Mouse (Mus musculus) neural tube, embryonic 11.5 days (tissue): ENCODE measurements around the gene Ammecr1. TPM values are rescaled to one million over a fixed set of nuclear protein-coding genes. Genes with fewer than 3 reads are reported as not detected.

Source experiments
- ATAC-seq: fragments of 200-750 bp; cut with Nextera tagmentation; 2 replicates; pipeline ENCODE4 v1.8.0; 2017; ENCODE audit warnings: moderate number of reproducible peaks, mild to moderate bottlenecking, moderate TSS enrichment, moderate library complexity; ENCODE audit not compliant: insufficient read depth, low FRiP score, low TSS enrichment
- DNase-seq: peaks from one replicate; pipeline ENCODE4 v3.0.0-alpha.2; 2015; ENCODE audit warnings: low spot score
- H3K27ac ChIP-seq: fragments of 300-500 bp; sonication (generic); 2 replicates; pipeline ENCODE4 v1.5.1; 2014; ENCODE audit warnings: low read depth, mild to moderate bottlenecking, low read length
- H3K27me3 ChIP-seq: fragments of 300-500 bp; sonication (generic); 2 replicates; pipeline ENCODE4 v1.6.1; 2014; ENCODE audit warnings: mild to moderate bottlenecking, low read length, mixed read lengths; ENCODE audit not compliant: control insufficient read depth, insufficient read depth
- H3K36me3 ChIP-seq: fragments of 300-500 bp; sonication (generic); 2 replicates; pipeline ENCODE4 v1.6.1; 2014; ENCODE audit warnings: mild to moderate bottlenecking, low read length, moderate library complexity, mixed read lengths; ENCODE audit not compliant: control insufficient read depth, insufficient read depth
- H3K4me1 ChIP-seq: fragments of 300-500 bp; sonication (generic); 2 replicates; pipeline ENCODE4 v1.6.1; 2014; ENCODE audit warnings: low read length, mixed read lengths; ENCODE audit not compliant: control insufficient read depth, insufficient read depth
- H3K4me2 ChIP-seq: fragments of 300-500 bp; sonication (generic); 2 replicates; pipeline ENCODE4 v1.6.1; 2014; ENCODE audit warnings: low read depth, mild to moderate bottlenecking, moderate library complexity
- H3K4me3 ChIP-seq: fragments of 300-500 bp; sonication (generic); 2 replicates; pipeline ENCODE4 v1.5.1; 2014; ENCODE audit warnings: low read depth, low read length
- H3K9ac ChIP-seq: fragments of 300-500 bp; sonication (generic); 2 replicates; pipeline ENCODE4 v1.6.1; 2014; ENCODE audit warnings: mild to moderate bottlenecking, low read length
- H3K9me3 ChIP-seq: fragments of 300-500 bp; sonication (generic); 2 replicates; pipeline ENCODE4 v1.6.1; 2016; ENCODE audit warnings: low read length; ENCODE audit not compliant: control insufficient read depth
- WGBS: fragments of 180-500 bp; shearing (Covaris S2); extraction: QIAGEN DNeasy Blood & Tissue Kit; methylation state at CpG from one replicate; pipeline ENCODE4 v1.1.7; 2014; 5-methylcytosine and 5-hydroxymethylcytosine counted together
- polyA plus RNA-seq: library from polyadenylated mRNA; unstranded; fragments of >200 nt; fragmentation: Nextera tagmentation; extraction: Ambion mirVana; gene quantifications from 2 replicates; pipeline ENCODE4 v1.2.1, GENCODE M21; 2014

Gene Ammecr1
- polyA plus RNA-seq, 1 experiment from 2014 or later: 12.0 TPM

- Histone ChIP-seq H3K9ac (no peak overlapping the region), H3K4me3 (no peak overlapping the region), H3K36me3 (no peaks in the 10 kb centered on the region), H3K27me3 (0 out of 2 replicates have a peak, but pooled peaks cover 2% of the 10 kb centered on the region), H3K9me3 (no peaks in the 10 kb centered on the region), H3K4me2 (no peak overlapping the region), H3K4me1 (no peaks in the 10 kb centered on the region), H3K27ac (no peak overlapping the region)
- ATAC-seq (no peak), DNase-seq (no peak)
- 80% methylated on average over 2 of the region's 2 CpGs for WGBS
Observed at GRCm38 (mm10) chrX:142960434-142960833, 6.1 kb downstream of the Ammecr1 start.

- WGBS: 81% methylated on average over 4 of the region's 4 CpGs
Observed at GRCm38 (mm10) chrX:142959674-142960307, 6.7 kb downstream of the Ammecr1 start.

GRCm38 (mm10) chrX:142928430-142928829 is 38.1 kb downstream of the Ammecr1 start:
- H3K27me3 ChIP-seq: no peaks in the 10 kb centered on the region; the same call in 1 of the 2 replicates

More at GRCm38 (mm10) chrX:142959674-142960307, 6.7 kb downstream of the Ammecr1 start:
- H3K9ac ChIP-seq: no peak overlapping the region
- 0 out of 2 replicates have a peak, but pooled peaks cover 2% of the 10 kb centered on the region for H3K27me3 ChIP-seq
- H3K36me3 ChIP-seq: no peaks in the 10 kb centered on the region
- no peaks in the 10 kb centered on the region for H3K9me3 ChIP-seq
- H3K4me1 ChIP-seq: no peaks in the 10 kb centered on the region
- H3K4me2 ChIP-seq: no peak overlapping the region
- ATAC-seq (no peak), DNase-seq (no peak)
- H3K27ac ChIP-seq: no peak overlapping the region
- no peak overlapping the region for H3K4me3 ChIP-seq

GRCm38 (mm10) chrX:142917394-142917793 is 49.1 kb downstream of the Ammecr1 start:
- DNase-seq (no peak), ATAC-seq (no peak)
- Histone ChIP-seq H3K27ac (no peak overlapping the region), H3K9ac (no peak overlapping the region), H3K4me1 (no peaks in the 10 kb centered on the region), H3K9me3 (no peaks in the 10 kb centered on the region), H3K4me2 (no peak overlapping the region), H3K27me3 (no peaks in the 10 kb centered on the region), H3K4me3 (no peak overlapping the region), H3K36me3 (no peaks in the 10 kb centered on the region)
- 66% methylated on average over 3 of the region's 3 CpGs for WGBS

More at GRCm38 (mm10) chrX:142928430-142928829, 38.1 kb downstream of the Ammecr1 start:
- H3K4me3 ChIP-seq: no peak overlapping the region
- no peaks in the 10 kb centered on the region for H3K9me3 ChIP-seq
- ATAC-seq (no peak), DNase-seq (no peak)
- whole genome bisulfite sequencing: 89% methylated on average over 4 of the region's 4 CpGs
- no peak overlapping the region for H3K4me2 ChIP-seq
- H3K9ac ChIP-seq: no peak overlapping the region
- H3K4me1 ChIP-seq: no peaks in the 10 kb centered on the region
- H3K36me3 ChIP-seq: no peaks in the 10 kb centered on the region
- no peak overlapping the region for H3K27ac ChIP-seq

- H3K27me3 ChIP-seq: no peaks in the 10 kb centered on the region
- ATAC-seq: no peak
- 75% methylated on average over 4 of the region's 4 CpGs for WGBS
Observed at GRCm38 (mm10) chrX:142916719-142917118, 49.8 kb downstream of the Ammecr1 start.

GRCm38 (mm10) chrX:142914208-142914607 is 52.3 kb downstream of the Ammecr1 start:
- no peak overlapping the region for H3K4me3 ChIP-seq
- no peaks in the 10 kb centered on the region for H3K36me3 ChIP-seq
- H3K4me2 ChIP-seq: no peak overlapping the region
- DNase-seq (no peak), ATAC-seq (no peak)
- no peaks in the 10 kb centered on the region for H3K4me1 ChIP-seq
- no peak overlapping the region for H3K9ac ChIP-seq
- no peaks in the 10 kb centered on the region for H3K9me3 ChIP-seq
- H3K27ac ChIP-seq: no peak overlapping the region
- H3K27me3 ChIP-seq: no peaks in the 10 kb centered on the region

More at GRCm38 (mm10) chrX:142916719-142917118, 49.8 kb downstream of the Ammecr1 start:
- no peak for DNase-seq
- no peak overlapping the region for H3K9ac ChIP-seq
- no peak overlapping the region for H3K4me3 ChIP-seq
- H3K27ac ChIP-seq: no peak overlapping the region
- no peaks in the 10 kb centered on the region for H3K36me3 ChIP-seq
- no peaks in the 10 kb centered on the region for H3K4me1 ChIP-seq
- H3K4me2 ChIP-seq: no peak overlapping the region
- no peaks in the 10 kb centered on the region for H3K9me3 ChIP-seq

- DNase-seq (no peak), ATAC-seq (no peak)
- Histone ChIP-seq H3K9ac (no peak overlapping the region), H3K9me3 (no peaks in the 10 kb centered on the region), H3K36me3 (no peaks in the 10 kb centered on the region), H3K4me3 (no peak overlapping the region), H3K27ac (no peak overlapping the region), H3K27me3 (no peaks in the 10 kb centered on the region), H3K4me2 (no peak overlapping the region), H3K4me1 (no peaks in the 10 kb centered on the region)
- WGBS: 85% methylated on average over 8 of the region's 8 CpGs
Observed at GRCm38 (mm10) chrX:142903854-142904253, 62.7 kb downstream of the Ammecr1 start.

- no peaks in the 10 kb centered on the region for H3K4me1 ChIP-seq
- DNase-seq (no peak), ATAC-seq (no peak)
- H3K27me3 ChIP-seq: no peaks in the 10 kb centered on the region
- 71% methylated on average over 2 of the region's 2 CpGs for WGBS
- H3K4me2 ChIP-seq: no peak overlapping the region
- no peak overlapping the region for H3K27ac ChIP-seq
- H3K36me3 ChIP-seq: no peaks in the 10 kb centered on the region
- H3K9me3 ChIP-seq: no peaks in the 10 kb centered on the region
- H3K9ac ChIP-seq: no peak overlapping the region
- no peak overlapping the region for H3K4me3 ChIP-seq
Observed at GRCm38 (mm10) chrX:142902599-142902998, 63.9 kb downstream of the Ammecr1 start.

- H3K27me3 ChIP-seq: no peaks in the 10 kb centered on the region
- no peak overlapping the region for H3K4me2 ChIP-seq
Observed at GRCm38 (mm10) chrX:142901915-142902314, 64.6 kb downstream of the Ammecr1 start.

More at GRCm38 (mm10) chrX:142901915-142902314, 64.6 kb downstream of the Ammecr1 start:
- ATAC-seq (no peak), DNase-seq (no peak)
- Histone ChIP-seq H3K9ac (no peak overlapping the region), H3K9me3 (no peaks in the 10 kb centered on the region), H3K27ac (no peak overlapping the region), H3K4me3 (no peak overlapping the region), H3K36me3 (no peaks in the 10 kb centered on the region), H3K4me1 (no peaks in the 10 kb centered on the region)
- WGBS: 75% methylated on average over 4 of the region's 4 CpGs
